Mouse (Mus musculus): ENCODE data around the gene Fam129c.

DNA sequence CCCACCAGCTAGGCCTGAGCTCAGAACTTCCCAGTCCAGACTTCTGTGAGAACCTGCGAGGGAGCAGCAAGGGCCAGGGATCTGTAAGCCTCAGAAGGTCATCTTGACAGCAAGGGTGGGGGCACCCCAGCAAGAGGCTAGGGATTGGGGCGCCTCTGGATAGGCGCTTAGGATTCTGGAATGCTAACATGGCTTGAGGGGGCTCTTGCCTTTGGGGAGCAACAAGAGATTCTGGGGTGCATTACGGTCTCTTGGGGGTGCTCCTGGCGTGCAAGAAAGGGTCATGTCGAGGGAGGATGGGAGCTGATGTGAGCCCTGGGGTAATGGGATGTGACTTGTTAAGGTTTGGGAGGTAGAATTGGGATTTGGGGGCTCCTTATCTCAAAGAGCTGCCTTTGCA is 28.5 kb upstream of the Fam129c start:
- TF ChIP-seq CTCF (IDR thresholded peaks at IDR 0.05; ENCODE audit: control insufficient read depth, insufficient read depth, insufficient read length) (no peak), MYOG (IDR thresholded peaks at IDR 0.05; ENCODE audit: control insufficient read depth, extremely low read depth, insufficient read length) (no peak), FOSL1 (IDR thresholded peaks at IDR 0.05; ENCODE audit: insufficient read depth, low read length, poor library complexity, severe bottlenecking) (no peak), USF1 (IDR thresholded peaks at IDR 0.05; ENCODE audit: low read depth) (no peak)

All from C2C12 (cell line).